Mouse (Mus musculus) c-Kit-positive CD71-positive TER-119-negative erythroid progenitor cells, embryonic 14.5 days (primary cell): Measurements from ENCODE around the gene 1700001K19Rik.
"Not testable (repeated sequence)": the region's sequence is repeated elsewhere in the genome, so short reads cannot be mapped to it uniquely, and the experiment has no call there.

Experiments
- DNase-seq: peaks from one replicate; pipeline ENCODE4 v3.0.0-alpha.2; 2013; ENCODE audit warnings: low read depth

Gene 1700001K19Rik

DNA sequence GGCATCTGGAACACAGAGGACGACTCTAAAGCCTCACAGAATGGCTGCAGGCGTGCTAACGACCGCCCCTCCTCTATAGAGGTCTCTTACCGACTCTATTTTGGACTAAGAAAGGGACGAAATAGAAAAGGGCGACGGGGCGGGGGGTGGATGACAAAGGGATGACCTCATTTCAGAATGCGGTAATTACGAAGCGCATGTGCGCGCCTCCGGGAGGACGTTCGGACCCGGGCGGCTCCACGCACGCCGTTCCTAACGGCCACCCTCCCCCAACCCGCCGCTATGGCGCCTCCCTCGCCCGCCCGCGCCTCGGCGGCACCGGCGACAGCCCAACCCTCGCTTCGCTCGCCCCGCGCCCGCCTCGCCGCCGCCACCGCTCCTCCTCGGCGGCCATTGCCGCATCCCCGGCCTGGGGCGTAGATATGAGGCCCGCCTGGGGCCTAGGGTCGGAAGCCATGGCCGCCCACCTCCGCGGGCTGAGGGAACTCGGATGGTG, 13.3 kb upstream of the 1700001K19Rik start:
- no peak for DNase-seq

DNA sequence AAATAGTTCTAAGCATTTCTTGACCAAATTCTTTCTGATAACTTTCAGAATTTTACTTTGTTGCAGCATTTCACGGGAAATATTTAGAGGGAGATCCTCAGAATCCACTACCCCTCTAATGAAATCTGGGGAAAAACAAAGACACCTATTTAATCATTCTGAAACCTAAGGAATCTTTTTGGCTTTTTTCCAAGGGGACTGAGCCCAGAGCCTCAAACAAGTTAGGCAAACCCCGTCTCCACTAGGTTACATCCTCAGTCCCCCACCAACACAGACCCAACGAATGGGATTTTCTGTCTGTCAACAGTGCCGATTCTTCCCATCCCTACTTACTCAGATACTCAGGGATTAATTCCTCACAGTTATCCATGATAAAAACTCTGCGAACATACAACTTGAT, 11.0 kb upstream of the 1700001K19Rik start:
- not testable (repeated sequence) for DNase-seq

DNA sequence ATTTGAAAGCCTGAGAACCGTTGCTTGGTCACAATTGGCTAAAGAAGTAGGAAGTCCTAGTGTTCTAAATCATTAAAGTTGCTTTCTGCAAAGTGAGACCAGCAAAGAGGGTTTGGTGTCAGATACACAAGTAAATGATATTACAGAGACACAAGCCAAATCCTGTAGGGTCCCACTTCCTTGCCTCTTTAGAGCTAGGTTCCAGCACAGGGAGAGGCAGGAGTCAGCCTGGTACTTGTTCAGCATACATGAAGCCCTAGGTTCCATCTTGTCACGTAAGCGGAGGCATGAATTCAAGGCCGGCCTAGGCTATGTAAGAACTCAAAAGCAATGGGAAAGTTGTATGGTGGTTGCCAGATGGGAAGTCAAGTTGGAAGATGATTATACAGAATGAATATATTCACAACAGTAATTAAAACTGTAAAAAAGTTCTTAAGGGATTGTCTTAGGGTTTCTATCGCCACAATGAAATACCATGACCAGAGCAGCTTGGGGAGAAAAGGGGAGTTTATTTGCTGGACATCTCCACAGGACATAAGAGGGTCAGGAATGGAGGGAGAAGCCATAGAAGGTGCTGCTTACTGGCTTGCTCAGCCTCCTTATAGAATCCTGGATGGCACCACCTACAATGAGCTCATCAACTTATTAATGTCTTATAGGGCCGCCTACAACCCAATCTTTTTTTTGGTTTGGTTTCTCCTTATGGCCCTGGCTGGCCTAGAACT, 7.7 kb upstream of the 1700001K19Rik start:
- no peak for DNase-seq

DNA sequence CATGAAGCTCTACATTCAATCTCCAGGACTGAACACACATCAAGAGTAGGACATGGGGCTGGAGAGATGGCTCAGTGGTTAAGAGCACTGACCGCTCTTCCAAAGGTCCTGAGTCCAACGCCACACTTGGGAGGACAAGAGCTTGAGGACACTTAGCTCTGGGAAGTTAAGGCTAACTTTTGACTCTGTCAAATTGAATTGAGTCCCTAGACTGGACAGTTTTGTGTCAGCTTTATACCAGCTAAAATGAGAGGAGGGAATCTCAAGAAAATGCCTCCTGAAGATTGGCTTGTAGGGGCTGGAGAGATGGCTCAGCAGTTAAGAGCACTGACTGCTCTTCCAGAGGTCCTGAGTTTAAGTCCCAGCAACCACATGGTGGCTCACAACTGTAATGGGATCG, 6.5 kb upstream of the 1700001K19Rik start:
- not testable (repeated sequence) for DNase-seq

DNA sequence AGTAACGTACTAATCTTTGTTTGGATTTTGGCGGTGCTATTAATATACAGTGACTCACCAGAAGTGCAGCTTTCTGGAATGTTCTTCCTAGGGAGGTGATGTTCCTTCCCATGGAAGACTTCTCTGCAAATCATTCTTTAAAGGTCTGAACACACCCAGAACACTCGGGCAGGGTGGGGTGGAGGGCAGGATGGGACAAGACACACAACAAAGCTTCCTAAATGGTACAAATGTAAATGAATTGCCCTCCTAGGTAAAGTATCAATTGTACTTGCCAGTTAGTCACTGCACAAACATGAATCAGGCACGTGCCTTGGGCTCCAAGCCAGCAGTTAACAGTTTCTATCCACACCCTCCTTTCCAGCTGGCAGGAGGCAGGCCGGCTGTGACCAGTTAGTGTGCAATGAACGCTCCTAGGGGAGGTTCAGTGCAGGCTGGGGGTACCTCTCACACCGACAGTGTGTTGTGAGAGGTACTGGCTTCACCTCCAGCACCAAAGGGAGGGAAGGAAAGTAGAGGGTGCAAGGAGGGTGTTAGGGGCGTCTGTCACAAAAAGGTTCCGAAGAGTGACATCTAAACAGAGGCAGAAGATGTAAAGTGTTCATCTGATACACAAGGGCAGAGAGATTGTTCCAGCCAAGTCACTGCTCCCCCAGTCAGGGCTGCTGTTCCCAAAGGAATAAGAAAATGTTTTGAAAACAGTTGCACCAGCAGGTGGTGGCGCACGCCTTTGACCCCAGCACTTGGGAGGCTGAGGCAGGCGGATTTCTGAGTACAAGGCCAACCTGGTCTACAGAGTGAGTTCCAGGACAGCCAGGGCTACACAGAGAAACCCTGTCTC, 5.7 kb upstream of the 1700001K19Rik start:
- no peak for DNase-seq

DNA sequence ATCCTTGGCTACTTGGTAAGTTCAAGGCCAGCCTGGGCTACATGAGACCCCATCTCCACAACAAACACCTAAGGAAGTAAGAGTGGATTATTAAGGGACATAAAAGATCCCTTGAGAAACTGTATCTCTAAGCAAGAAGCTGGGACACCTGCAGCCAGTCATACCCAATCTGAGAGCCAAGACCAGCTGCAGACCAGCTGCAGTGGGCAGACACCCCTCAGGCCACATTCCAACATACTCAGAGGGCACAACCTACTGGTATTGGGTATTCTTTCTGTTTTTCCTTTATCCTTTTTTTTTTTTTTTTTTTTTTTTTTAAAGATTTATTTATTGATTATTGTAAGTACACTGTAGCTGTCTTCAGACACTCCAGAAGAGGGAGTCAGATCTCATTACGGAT, 1.2 kb upstream of the 1700001K19Rik start:
- no peak for DNase-seq

DNA sequence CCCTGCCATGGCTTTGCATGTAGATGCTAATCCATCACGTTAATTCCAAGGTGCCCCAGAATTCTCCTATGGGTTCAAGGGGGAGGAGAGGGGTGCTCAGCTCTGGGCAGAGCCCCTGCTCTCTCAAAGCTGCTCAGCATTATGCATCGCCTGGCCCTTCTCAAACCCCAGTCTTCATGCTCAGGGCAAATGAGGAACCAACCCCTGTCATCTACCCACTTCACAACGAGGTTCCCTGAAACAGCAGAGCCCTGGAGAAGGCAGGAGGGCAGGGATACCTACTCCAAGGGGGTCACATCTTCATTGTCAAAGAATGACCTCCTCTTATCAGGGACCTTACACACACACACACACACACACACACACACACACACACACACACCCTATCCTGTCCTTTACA, 541 bp downstream of the 1700001K19Rik start:
- no peak for DNase-seq

DNA sequence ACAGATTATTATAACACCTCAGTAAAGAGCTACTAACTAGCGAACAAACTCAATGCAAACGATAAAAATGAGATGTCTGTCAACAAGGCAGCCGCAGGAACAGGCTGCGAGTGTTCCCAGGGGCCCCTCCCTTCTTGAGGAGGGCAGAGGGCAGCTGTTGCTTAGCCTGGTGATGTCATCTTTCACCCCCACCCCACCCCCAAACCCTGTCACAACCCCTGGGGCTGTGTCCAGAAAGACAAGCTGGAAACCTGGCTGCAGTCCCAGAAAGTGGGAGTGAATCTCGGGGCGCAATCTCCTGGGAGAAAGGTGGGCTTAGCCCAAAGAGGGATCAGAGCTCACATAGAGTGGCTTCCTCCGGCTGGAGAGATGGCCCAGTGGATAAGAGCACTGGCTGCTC, 1.2 kb downstream of the 1700001K19Rik start:
- no peak for DNase-seq

DNA sequence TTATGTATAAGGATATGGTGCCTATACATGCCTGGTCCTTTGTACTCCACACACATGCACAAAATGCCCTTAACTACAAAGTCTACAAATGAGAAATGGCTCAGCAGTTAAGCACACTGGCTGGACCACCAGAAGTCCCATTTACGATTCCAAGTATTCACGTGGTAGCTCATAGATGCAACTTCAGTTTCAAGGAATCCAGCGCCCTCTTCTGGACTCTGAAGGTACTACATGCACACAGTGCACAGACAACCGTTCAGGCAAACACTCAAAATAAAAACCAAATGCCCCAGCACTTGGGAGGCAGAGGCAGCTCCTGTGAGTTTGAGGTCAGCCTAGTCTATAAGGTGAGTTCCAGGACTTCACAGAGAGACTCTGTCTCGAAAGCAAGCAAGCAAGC, 8.2 kb downstream of the 1700001K19Rik start:
- peak; percentile 54 for DNase-seq

DNA sequence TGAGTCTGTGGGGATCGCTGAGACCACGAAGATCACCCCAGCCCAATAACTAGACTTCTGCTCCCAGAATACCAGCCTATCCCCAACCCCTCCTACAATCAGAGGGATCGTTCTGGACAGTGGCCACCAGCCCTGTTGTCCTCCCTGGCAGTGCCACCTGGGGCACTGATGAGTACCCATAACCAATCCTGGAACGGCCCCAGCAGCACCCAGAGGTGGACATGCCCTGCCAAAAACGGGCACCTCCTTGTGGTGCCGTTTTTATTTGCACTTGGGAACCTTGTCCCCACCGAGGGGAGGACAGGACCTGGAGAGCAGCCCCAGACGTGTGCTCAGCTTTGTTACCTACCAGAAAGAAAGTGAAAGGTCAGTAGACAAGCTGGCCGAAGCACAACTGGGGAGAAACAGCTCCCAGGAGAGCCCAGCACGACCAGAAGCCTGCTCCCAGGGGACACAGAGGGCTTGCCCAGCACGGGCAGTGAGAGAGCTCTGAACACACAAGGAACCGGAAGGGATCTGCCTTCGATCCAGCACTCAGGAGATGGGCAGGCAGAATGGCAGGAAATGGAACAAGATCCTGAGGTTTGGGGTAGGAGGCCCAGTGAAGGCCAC, 14.8 kb downstream of the 1700001K19Rik start:
- DNase-seq, result no peak

DNA sequence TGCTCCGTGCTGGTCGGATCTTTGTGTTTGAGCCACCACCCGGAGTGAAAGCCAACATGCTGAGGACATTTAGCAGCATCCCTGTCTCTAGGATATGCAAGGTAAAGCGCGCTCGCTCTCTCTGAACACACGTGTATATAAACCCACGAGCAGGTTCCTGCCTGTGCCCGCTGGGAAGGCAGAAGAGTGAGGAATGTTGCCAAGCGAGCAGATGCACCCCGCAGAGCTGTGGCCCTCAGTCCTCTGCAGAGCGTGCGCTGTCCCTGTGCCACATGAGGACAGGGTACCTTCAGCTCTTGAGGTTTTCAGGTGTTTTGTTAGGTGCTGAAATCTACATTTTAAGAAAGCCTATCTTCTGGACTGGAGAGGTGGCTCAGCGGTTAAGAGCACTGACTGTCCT, 20.7 kb downstream of the 1700001K19Rik start:
- DNase-seq, result no peak

DNA sequence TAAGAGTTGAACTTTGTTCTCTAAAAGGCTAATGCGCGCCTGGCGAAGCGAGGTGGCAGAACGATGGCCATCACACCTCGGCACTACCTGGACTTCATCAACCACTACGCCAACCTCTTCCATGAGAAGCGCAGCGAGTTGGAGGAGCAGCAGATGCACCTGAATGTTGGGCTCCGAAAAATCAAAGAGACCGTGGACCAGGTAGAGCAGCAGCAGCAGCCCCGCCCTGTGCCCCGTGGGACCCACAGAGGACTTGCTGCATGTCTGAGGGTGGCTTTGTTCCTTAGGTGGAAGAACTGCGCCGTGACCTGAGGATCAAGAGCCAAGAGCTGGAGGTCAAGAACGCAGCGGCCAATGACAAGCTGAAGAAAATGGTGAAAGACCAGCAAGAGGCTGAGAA, 31.0 kb downstream of the 1700001K19Rik start:
- DNase-seq, result no peak

DNA sequence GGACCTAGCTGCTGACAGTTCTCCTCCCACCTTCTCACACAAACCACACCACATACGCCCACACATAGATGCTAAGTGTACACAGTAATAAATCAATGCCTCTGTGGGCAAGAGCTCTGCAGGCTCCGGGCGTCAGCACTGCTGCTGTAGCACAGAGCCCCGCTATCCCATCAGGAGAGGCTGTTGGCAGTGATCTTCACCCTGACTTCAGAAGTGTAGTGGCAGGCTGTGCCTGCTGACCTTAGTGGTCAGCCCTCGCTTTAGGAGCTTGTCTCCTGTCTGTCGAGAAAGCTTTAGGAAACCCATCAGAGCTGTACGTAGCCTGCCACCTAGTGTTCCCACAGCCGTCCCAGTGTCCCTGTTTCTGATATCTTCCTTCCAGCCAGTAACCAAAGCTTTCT, 32.2 kb downstream of the 1700001K19Rik start:
- DNase-seq, result no peak

DNA sequence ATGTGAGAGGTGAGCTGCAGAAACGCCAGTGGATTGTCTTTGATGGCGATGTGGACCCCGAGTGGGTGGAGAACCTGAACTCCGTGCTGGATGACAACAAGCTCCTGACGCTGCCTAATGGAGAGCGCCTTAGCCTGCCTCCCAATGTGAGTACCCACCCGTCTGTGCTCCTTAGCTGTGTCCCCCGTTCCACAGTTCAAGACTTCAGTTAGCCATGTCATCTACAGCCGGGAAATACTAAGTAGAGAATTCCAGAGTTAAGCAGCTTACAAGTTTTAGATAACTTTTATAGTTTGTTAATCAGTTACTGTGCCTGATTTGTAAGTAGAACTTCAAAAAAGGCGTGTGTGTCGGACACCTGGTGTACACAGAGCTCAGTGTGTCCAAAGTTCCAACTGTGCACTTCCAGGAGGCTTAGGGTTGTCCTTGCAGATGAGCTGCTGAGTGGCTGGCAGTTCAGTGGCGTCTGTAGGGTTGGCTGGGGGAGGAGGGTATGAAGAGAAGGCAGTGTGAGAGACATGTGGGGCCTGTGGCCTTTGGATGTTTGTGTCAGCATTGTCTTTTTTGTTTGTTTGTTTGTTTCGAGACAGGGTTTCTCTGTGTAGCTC, 44.8 kb downstream of the 1700001K19Rik start:
- DNase-seq, result no peak

DNA sequence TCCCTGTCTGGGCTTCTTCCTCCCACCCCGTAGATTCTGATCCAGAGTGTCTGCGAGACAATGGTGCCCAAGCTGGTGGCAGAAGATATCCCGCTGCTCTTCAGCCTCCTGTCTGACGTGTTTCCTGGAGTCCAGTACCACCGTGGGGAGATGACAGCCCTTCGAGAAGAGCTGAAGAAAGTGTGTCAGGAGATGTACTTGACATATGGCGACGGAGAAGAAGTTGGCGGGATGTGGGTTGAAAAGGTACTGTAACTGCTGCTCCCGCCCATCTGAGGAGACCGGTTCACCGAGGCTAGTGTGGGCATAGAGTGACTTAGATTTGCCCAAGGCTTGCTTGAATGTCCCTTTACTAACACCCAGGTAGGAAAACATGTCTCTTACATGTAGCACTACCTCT, 46.1 kb downstream of the 1700001K19Rik start:
- no peak for DNase-seq

DNA sequence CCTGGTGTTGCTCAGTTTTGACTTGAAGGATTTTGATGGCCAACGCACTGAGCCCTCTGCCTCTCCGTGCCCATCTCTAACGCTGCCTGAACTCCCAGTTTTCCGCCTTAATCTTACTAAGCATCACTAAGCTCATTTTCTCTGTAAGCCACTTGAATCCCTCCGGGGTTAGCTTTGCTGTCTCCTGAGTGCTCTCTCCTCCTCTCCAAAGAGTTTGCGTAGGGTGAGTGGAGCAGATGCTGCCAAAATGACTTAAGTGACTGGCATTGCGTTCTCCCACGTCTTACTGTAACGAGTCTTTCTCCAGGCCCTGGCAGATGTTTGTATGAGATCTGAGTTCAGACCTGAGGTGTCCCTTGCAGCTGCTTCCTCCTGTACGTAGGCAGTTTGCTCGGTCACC, 52.4 kb downstream of the 1700001K19Rik start:
- DNase-seq, result no peak
